11 mouse cellular contexts compared by ENCODE assay signal in the genomic region with DNA sequence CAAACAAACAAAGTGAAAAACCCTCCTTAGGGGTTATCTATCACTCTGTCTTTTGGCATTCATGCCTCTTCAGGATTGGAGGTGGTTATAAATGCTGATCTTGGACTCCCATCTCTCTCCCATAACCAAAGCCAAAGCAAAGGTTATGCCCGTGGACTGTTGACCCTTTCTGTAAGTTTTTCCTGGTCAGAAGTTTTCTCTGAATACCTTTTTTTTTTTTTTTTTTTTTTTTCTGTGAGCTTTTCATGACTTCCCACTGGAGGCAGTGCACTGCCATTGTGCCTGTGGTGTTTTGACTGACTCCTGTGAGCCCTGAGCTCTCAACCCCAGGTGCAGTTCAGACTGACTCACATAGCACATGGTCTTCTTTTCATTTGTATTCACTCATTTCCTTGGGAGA.
"Had no signal": no experiment of that assay in that cellular context is flagged by ENCODE, and none has a peak within 500 bp of the region (broad histone marks: within the 10 kb centered on the region; RNA-seq: fewer than 3 reads in every experiment).

No protein-coding gene starts in this region.

- H3K27ac ChIP-seq: liver, embryonic 12.5 days; midbrain, embryonic 10.5 days; neural tube, embryonic 13.5 days had no signal

- H3K9ac ChIP-seq: limb, embryonic 13.5 days; liver, embryonic 12.5 days; lung, embryonic 14.5 days; neural tube, embryonic 13.5 days had no signal

- H3K27me3 ChIP-seq: limb, embryonic 13.5 days; liver, embryonic 12.5 days; neural tube, embryonic 13.5 days had no signal

- H3K4me3 ChIP-seq: limb, embryonic 13.5 days; liver, embryonic 12.5 days; midbrain, embryonic 10.5 days; neural tube, embryonic 13.5 days had no signal

- H3K4me2 ChIP-seq: limb, embryonic 13.5 days; liver, embryonic 12.5 days; lung, embryonic 14.5 days; neural tube, embryonic 13.5 days had no signal

- DNase-seq: left cerebral cortex, postnatal 4 days; lung, embryonic 14.5 days; lung, postnatal 10 days; lung, postnatal 4 days; midbrain, embryonic 14.5 days; right cerebral cortex, postnatal 14 days; thymus, postnatal 36 days had no signal

- ATAC-seq: liver, embryonic 12.5 days had no signal

- H3K9me3 ChIP-seq: limb, embryonic 13.5 days; liver, embryonic 12.5 days; midbrain, embryonic 10.5 days; neural tube, embryonic 13.5 days had no signal
